Mouse (Mus musculus) left cerebral cortex, postnatal 25 days (tissue): Measurements from ENCODE around the gene Plcb3. TPM values are rescaled to one million over a fixed set of nuclear protein-coding genes. Genes with fewer than 3 reads are reported as not detected.

ENCODE experiments used
- DNase-seq, 2 experiments: peaks; one replicate each; pipeline ENCODE4 v3.0.0; 2022; ENCODE audit warnings: low spot score in 2 of 2, mixed read lengths in 1 of 2
- intact Hi-C: fragments of 180-260 bp; cut with DNase I; formaldehyde crosslinking; loops from one replicate; pipeline ENCODE4 v1.15.1; 2025
- total RNA-seq, 2 experiments: library from RNA; stranded (reverse); gene quantifications; 2 replicates each; pipeline ENCODE4 v1.2.3; 2021

The Plcb3 gene
- total RNA-seq, 2 experiments from 2014 or later = 11.9 to 13.3 TPM

- intact Hi-C loops = no loop called here
- DNase-seq = no peak
Observed at GRCm38 (mm10) chr19:6948186-6948585, 28.1 kb downstream of the Plcb3 start.

GRCm38 (mm10) chr19:6947742-6948141 is 28.5 kb downstream of the Plcb3 start:
- intact Hi-C loops = no loop called here

GRCm38 (mm10) chr19:6943709-6944108 is 32.6 kb downstream of the Plcb3 start:
- intact Hi-C loops = loop anchor here (5.0 kb wide), 1 partner anchor 34 kb away; the partner anchor contains the start of gene Plcb3
- DNase-seq = no peak

More at GRCm38 (mm10) chr19:6947742-6948141, 28.5 kb downstream of the Plcb3 start:
- no peak for DNase-seq

GRCm38 (mm10) chr19:6942764-6943163 is 33.5 kb downstream of the Plcb3 start:
- no peak for DNase-seq
- intact Hi-C loops = loop anchor here (1.0 to 5.0 kb wide), 2 partner anchors 9 to 35 kb away; partner anchors contain the start of gene Plcb3

GRCm38 (mm10) chr19:6942249-6942691 is 34.0 kb downstream of the Plcb3 start, which contains the start of gene Gpr137:
TSS of gene Gpr137 (minus strand) at chr19:6942480.
- DNase-seq = peak; percentile 92 to 96
- intact Hi-C loops = loop anchor here (1.0 to 5.0 kb wide), 2 partner anchors 9 to 35 kb away; partner anchors contain the start of gene Plcb3

- intact Hi-C loops = loop anchor here (1.0 to 5.0 kb wide), 2 partner anchors 10 to 36 kb away; partner anchors contain the start of gene Plcb3
- DNase-seq = peak; percentile 93 to 95
Observed at GRCm38 (mm10) chr19:6941372-6942248, 34.7 kb downstream of the Plcb3 start, which contains the start of gene Bad. TSS of gene Bad (plus strand) at chr19:6941861.

GRCm38 (mm10) chr19:6940396-6941351 is 35.6 kb downstream of the Plcb3 start:
- no peak for DNase-seq
- intact Hi-C loops = loop anchor here (5.0 kb wide), 1 partner anchor 37 kb away; the partner anchor contains the start of gene Plcb3

GRCm38 (mm10) chr19:6939106-6940002 is 36.9 kb downstream of the Plcb3 start:
- no peak for DNase-seq
- intact Hi-C loops = loop anchor here (5.0 kb wide), 1 partner anchor 38 kb away; the partner anchor contains the start of gene Plcb3

GRCm38 (mm10) chr19:6937541-6938465 is 38.5 kb downstream of the Plcb3 start:
- intact Hi-C loops = no loop called here
- DNase-seq = no peak

- DNase-seq = no peak
- intact Hi-C loops = no loop called here
Observed at GRCm38 (mm10) chr19:6936299-6936698, 40.0 kb downstream of the Plcb3 start.

- intact Hi-C loops = loop anchor here (5.0 kb wide), 2 partner anchors 93 to 432 kb away; no protein-coding TSS in a partner anchor
- no peak for DNase-seq
Observed at GRCm38 (mm10) chr19:6934195-6934977, 41.9 kb downstream of the Plcb3 start, which contains the start of gene Kcnk4. TSS of gene Kcnk4 (minus strand) at chr19:6934515.

GRCm38 (mm10) chr19:6933436-6934194 is 42.7 kb downstream of the Plcb3 start:
- intact Hi-C loops = loop anchor here (5.0 kb wide), 2 partner anchors 94 to 431 kb away; no protein-coding TSS in a partner anchor
- DNase-seq = peak; percentile 65 to 84

- intact Hi-C loops = loop anchor here (5.0 kb wide), 2 partner anchors 94 to 431 kb away; no protein-coding TSS in a partner anchor
Observed at GRCm38 (mm10) chr19:6933102-6933435, 43.2 kb downstream of the Plcb3 start.

GRCm38 (mm10) chr19:6932018-6932417 is 44.3 kb downstream of the Plcb3 start:
- intact Hi-C loops = loop anchor here (5.0 kb wide), 2 partner anchors 95 to 430 kb away; no protein-coding TSS in a partner anchor
- no peak for DNase-seq

More at GRCm38 (mm10) chr19:6933102-6933435, 43.2 kb downstream of the Plcb3 start:
- no peak for DNase-seq

GRCm38 (mm10) chr19:6931002-6931401 is 45.3 kb downstream of the Plcb3 start:
- intact Hi-C loops = loop anchor here (5.0 kb wide), 2 partner anchors 96 to 429 kb away; no protein-coding TSS in a partner anchor

GRCm38 (mm10) chr19:6928080-6928479 is 48.2 kb downstream of the Plcb3 start:
- no peak for DNase-seq
- intact Hi-C loops = no loop called here

More at GRCm38 (mm10) chr19:6931002-6931401, 45.3 kb downstream of the Plcb3 start:
- no peak for DNase-seq
